In the genomic region with DNA sequence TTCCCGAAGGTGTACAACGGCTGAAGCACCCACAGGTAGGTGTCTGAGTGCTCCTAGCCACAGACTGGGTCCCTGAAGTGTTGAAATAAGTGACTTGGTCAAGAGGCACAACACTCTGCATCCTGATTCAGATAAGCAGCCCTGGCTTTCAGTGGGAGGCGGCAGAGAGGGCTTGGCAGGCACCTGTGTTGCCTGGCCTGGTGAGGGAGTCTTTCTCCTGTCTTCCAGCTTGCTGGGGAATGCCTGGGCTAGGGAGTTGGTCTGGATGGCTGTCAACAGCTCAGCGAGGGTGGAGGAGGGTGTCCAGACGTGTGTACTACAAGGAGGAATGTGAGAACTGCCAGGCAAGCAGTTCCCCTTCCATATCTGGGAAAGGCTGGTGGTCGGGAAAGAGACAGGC, we compare ENCODE assay signal across 9 mouse cellular contexts. TPM values are rescaled to one million over a fixed set of nuclear protein-coding genes. Genes with fewer than 3 reads are reported as not detected.
A peak's percentile ranks its signal among the peaks of the same experiment; 100 is the strongest.
DNase-seq lines count a peak whose midpoint lies in the region; ATAC-seq lines count a peak whose summit lies in the region.
"Had no signal": no experiment of that assay in that cellular context is flagged by ENCODE, and none has a peak within 500 bp of the region (broad histone marks: within the 10 kb centered on the region; RNA-seq: fewer than 3 reads in every experiment).

No protein-coding gene starts in this region.

- DNase-seq in Muller cell, postnatal 12 days (ENCODE audit: inconsistent ontology term), result peak; percentile 50
- DNase-seq in heart, adult 8-10 months (ENCODE audit: low spot score), result peak; percentile 26
- no peak for DNase-seq in c-Kit-positive CD71-positive TER-119-positive erythroid progenitor cells, embryonic 14.5 days (ENCODE audit: low spot score)
- no peak for DNase-seq in hindbrain, embryonic 11.5 days (ENCODE audit: low spot score)

- peak overlapping the region; percentile 83 for H3K27ac ChIP-seq in hindbrain, embryonic 13.5 days
- no peak overlapping the region for H3K27ac ChIP-seq in hindbrain, embryonic 12.5 days
- H3K27ac ChIP-seq in lung, embryonic 16.5 days (ENCODE audit: low read length), result peak overlapping the region; percentile 87
- H3K27ac ChIP-seq in hindbrain, embryonic 11.5 days (ENCODE audit: low read depth, low read length), result no peak overlapping the region

- 76% methylated on average over 6 of the region's 6 CpGs for WGBS in hindbrain, embryonic 13.5 days
- WGBS in hindbrain, embryonic 12.5 days, result 71% methylated on average over 6 of the region's 6 CpGs
- 38% methylated on average over 6 of the region's 6 CpGs for WGBS in lung, embryonic 16.5 days
- WGBS in hindbrain, embryonic 11.5 days, result 75% methylated on average over 6 of the region's 6 CpGs

- H3K9ac ChIP-seq in hindbrain, embryonic 13.5 days, result no peak overlapping the region
- H3K9ac ChIP-seq in hindbrain, embryonic 12.5 days, result no peak overlapping the region
- peak overlapping the region; percentile 28 for H3K9ac ChIP-seq in lung, embryonic 16.5 days (ENCODE audit: low read length)
- no peak overlapping the region for H3K9ac ChIP-seq in hindbrain, embryonic 11.5 days (ENCODE audit: low read depth, low read length)
- H3K9ac ChIP-seq: midbrain, embryonic 15.5 days had no signal

- H3K9me3 ChIP-seq in hindbrain, embryonic 13.5 days, result no peaks in the 10 kb centered on the region
- H3K9me3 ChIP-seq in hindbrain, embryonic 12.5 days (replicated peaks), result no peaks in the 10 kb centered on the region
- no peaks in the 10 kb centered on the region for H3K9me3 ChIP-seq in lung, embryonic 16.5 days (ENCODE audit: control insufficient read depth, low read length)
- H3K9me3 ChIP-seq in hindbrain, embryonic 11.5 days (ENCODE audit: control insufficient read depth, low read length), result no peaks in the 10 kb centered on the region
- H3K9me3 ChIP-seq: midbrain, embryonic 15.5 days had no signal

- H3K4me3 ChIP-seq in hindbrain, embryonic 13.5 days, result no peak overlapping the region
- no peak overlapping the region for H3K4me3 ChIP-seq in hindbrain, embryonic 12.5 days
- H3K4me3 ChIP-seq in lung, embryonic 16.5 days (ENCODE audit: low read length), result no peak overlapping the region
- no peak overlapping the region for H3K4me3 ChIP-seq in hindbrain, embryonic 11.5 days (ENCODE audit: low read depth, low read length)
- H3K4me3 ChIP-seq: midbrain, embryonic 15.5 days had no signal

- H3K27me3 ChIP-seq in hindbrain, embryonic 13.5 days, result no peaks in the 10 kb centered on the region
- H3K27me3 ChIP-seq in hindbrain, embryonic 12.5 days, result no peaks in the 10 kb centered on the region
- no peaks in the 10 kb centered on the region for H3K27me3 ChIP-seq in lung, embryonic 16.5 days (ENCODE audit: control insufficient read depth, insufficient read depth, low read depth, low read length)
- H3K27me3 ChIP-seq in hindbrain, embryonic 11.5 days (ENCODE audit: control insufficient read depth, insufficient read depth, low read length), result no peaks in the 10 kb centered on the region
- H3K27me3 ChIP-seq: midbrain, embryonic 15.5 days had no signal

- peaks cover 37% of the 10 kb centered on the region for H3K4me1 ChIP-seq in hindbrain, embryonic 13.5 days (replicated peaks)
- peaks cover 35% of the 10 kb centered on the region for H3K4me1 ChIP-seq in hindbrain, embryonic 12.5 days
- peaks cover 42% of the 10 kb centered on the region for H3K4me1 ChIP-seq in lung, embryonic 16.5 days (replicated peaks; ENCODE audit: control insufficient read depth, insufficient read depth, low read length)
- H3K4me1 ChIP-seq in hindbrain, embryonic 11.5 days (replicated peaks; ENCODE audit: control insufficient read depth, insufficient read depth, low read length), result no peaks in the 10 kb centered on the region; the same call in 1 of the 2 replicates

- no peak overlapping the region for H3K4me2 ChIP-seq in hindbrain, embryonic 13.5 days
- no peak overlapping the region for H3K4me2 ChIP-seq in hindbrain, embryonic 12.5 days (replicated peaks)
- no peak overlapping the region for H3K4me2 ChIP-seq in lung, embryonic 16.5 days (ENCODE audit: low read depth, low read length)
- H3K4me2 ChIP-seq in hindbrain, embryonic 11.5 days (replicated peaks; ENCODE audit: low read depth, low read length), result no peak overlapping the region
- H3K4me2 ChIP-seq: midbrain, embryonic 15.5 days had no signal

- H3K36me3 ChIP-seq in hindbrain, embryonic 13.5 days, result peaks cover 6% of the 10 kb centered on the region
- 0 out of 2 replicates have a peak, but pooled peaks cover 8% of the 10 kb centered on the region for H3K36me3 ChIP-seq in hindbrain, embryonic 12.5 days
- H3K36me3 ChIP-seq in lung, embryonic 16.5 days (ENCODE audit: control insufficient read depth, insufficient read depth, low read length), result peaks cover 4% of the 10 kb centered on the region; the same call in 1 of the 2 replicates
- no peaks in the 10 kb centered on the region for H3K36me3 ChIP-seq in hindbrain, embryonic 11.5 days (ENCODE audit: control insufficient read depth, insufficient read depth, low read length)
- H3K36me3 ChIP-seq: midbrain, embryonic 15.5 days had no signal

- ATAC-seq in hindbrain, embryonic 13.5 days (ENCODE audit: low FRiP score), result no peak
- ATAC-seq in hindbrain, embryonic 12.5 days (ENCODE audit: low FRiP score), result no peak
- peak; percentile 63 for ATAC-seq in lung, embryonic 16.5 days (ENCODE audit: low read depth)
- no peak for ATAC-seq in inflammation-experienced regulatory T-cells, adult 6 months
- ATAC-seq in hindbrain, embryonic 11.5 days (ENCODE audit: low FRiP score), result no peak

RNA-seq across cellular contexts. Expression of gene St6gal1, which starts 15.0 kb away (rescaled TPM):
- polyA plus RNA-seq in hindbrain, embryonic 13.5 days (2015; fragmentation: Nextera tagmentation; extraction: Ambion mirVana), result 38.9 and 41.6 TPM in 2 replicates
- polyA plus RNA-seq in hindbrain, embryonic 12.5 days (2016; fragmentation: Nextera tagmentation; extraction: Ambion mirVana), result 38.7 and 40.0 TPM in 2 replicates
- 1 to 10 TPM; 7.6 to 9.9 (median 8.8) TPM for total RNA-seq in heart, adult 8-10 months (2022)
- polyA plus RNA-seq in lung, embryonic 16.5 days (2015; fragmentation: Nextera tagmentation; extraction: Ambion mirVana), result 49.0 and 56.2 TPM in 2 replicates
- 10 to 100 TPM; 24.7 to 67.7 (median 66.3) TPM for polyA plus RNA-seq in inflammation-experienced regulatory T-cells, adult 6 months (2017; shearing (Covaris generic))
- polyA plus RNA-seq in hindbrain, embryonic 11.5 days (2014; fragmentation: Nextera tagmentation; extraction: Ambion mirVana), result 32.7 and 34.1 TPM in 2 replicates

Comparison
In these comparisons a context has a peak if more than half of its experiments do, and no peak if none do; other contexts are left out.
1. H3K27ac ChIP-seq: peak in hindbrain, embryonic 13.5 days (single experiment) and lung, embryonic 16.5 days (single experiment); none in hindbrain, embryonic 12.5 days (single experiment) and hindbrain, embryonic 11.5 days (single experiment).
2. DNase-seq: peak in Muller cell, postnatal 12 days (single experiment) and heart, adult 8-10 months (single experiment); none in c-Kit-positive CD71-positive TER-119-positive erythroid progenitor cells, embryonic 14.5 days (single experiment) and hindbrain, embryonic 11.5 days (single experiment).